Mouse (Mus musculus) midbrain, postnatal 0 days (tissue): Measurements from ENCODE around the gene Fhdc1. TPM values are rescaled to one million over a fixed set of nuclear protein-coding genes. Genes with fewer than 3 reads are reported as not detected.

ENCODE experiments used
- ATAC-seq: fragments of 200-750 bp; cut with Nextera tagmentation; 2 replicates; pipeline ENCODE4 v1.8.0; 2017; ENCODE audit warnings: moderate number of reproducible peaks, mild to moderate bottlenecking, moderate TSS enrichment, moderate library complexity; ENCODE audit not compliant: low FRiP score
- DNase-seq: peaks from one replicate; pipeline ENCODE4 v3.0.0-alpha.2; 2015; ENCODE audit warnings: low spot score
- H3K27ac ChIP-seq: fragments of 300-500 bp; sonication (generic); 2 replicates; pipeline ENCODE4 v1.5.1; 2014; ENCODE audit warnings: low read depth, mild to moderate bottlenecking, low read length, mixed read lengths
- H3K27me3 ChIP-seq: fragments of 300-500 bp; sonication (generic); 2 replicates; pipeline ENCODE4 v1.6.1; 2014; ENCODE audit warnings: low read length, control low read depth, mixed read lengths; ENCODE audit not compliant: insufficient read depth
- H3K36me3 ChIP-seq: fragments of 300-500 bp; sonication (generic); 2 replicates; pipeline ENCODE4 v1.6.1; 2014; ENCODE audit warnings: low read length, control low read depth, mixed read lengths; ENCODE audit not compliant: insufficient read depth
- H3K4me1 ChIP-seq: fragments of 300-500 bp; sonication (generic); 2 replicates; pipeline ENCODE4 v1.6.1; 2014; ENCODE audit warnings: mild to moderate bottlenecking, control low read depth, antibody characterized with exemption, low read length, mixed read lengths; ENCODE audit not compliant: insufficient read depth
- H3K4me2 ChIP-seq: fragments of 300-500 bp; sonication (generic); 2 replicates; pipeline ENCODE4 v1.6.1; 2014; ENCODE audit warnings: low read depth, mild to moderate bottlenecking, low read length, mixed read lengths; ENCODE audit not compliant: poor library complexity, severe bottlenecking
- H3K4me3 ChIP-seq: fragments of 300-500 bp; sonication (generic); 2 replicates; pipeline ENCODE4 v1.5.1; 2014; ENCODE audit warnings: low read depth, mild to moderate bottlenecking, low read length, moderate library complexity
- H3K9ac ChIP-seq: fragments of 300-500 bp; sonication (generic); replicated peaks from 2 replicates; pipeline ENCODE4 v1.6.1; 2014; ENCODE audit warnings: mild to moderate bottlenecking, low read length, moderate library complexity, mixed read lengths; ENCODE audit not compliant: poor library complexity, severe bottlenecking
- H3K9me3 ChIP-seq: fragments of 300-500 bp; sonication (generic); 2 replicates; pipeline ENCODE4 v1.6.1; 2016; ENCODE audit warnings: low read length, control low read depth
- CTCF ChIP-seq: IDR thresholded peaks from 2 replicates; pipeline ENCODE4 v1.5.1; 2016; ENCODE audit warnings: antibody characterized with exemption, mild to moderate bottlenecking
- WGBS: fragments of 180-500 bp; shearing (Covaris S2); extraction: QIAGEN DNeasy Blood & Tissue Kit; methylation state at CpG from one replicate; pipeline ENCODE4 v1.1.7; 2014; 5-methylcytosine and 5-hydroxymethylcytosine counted together
- polyA plus RNA-seq: library from polyadenylated mRNA; unstranded; fragments of >200 nt; fragmentation: Nextera tagmentation; extraction: Ambion mirVana; gene quantifications from 2 replicates; pipeline ENCODE4 v1.2.1, GENCODE M21; 2015
- total RNA-seq: library from RNA; depleted of rRNA; stranded (reverse); fragments of >200 nt; gene quantifications from 2 replicates; pipeline ENCODE4 v1.2.3, GENCODE M21; 2014

Gene Fhdc1
- total and polyA plus RNA-seq, 2 experiments from 2014 or later: 3.0 to 3.7 TPM

DNA sequence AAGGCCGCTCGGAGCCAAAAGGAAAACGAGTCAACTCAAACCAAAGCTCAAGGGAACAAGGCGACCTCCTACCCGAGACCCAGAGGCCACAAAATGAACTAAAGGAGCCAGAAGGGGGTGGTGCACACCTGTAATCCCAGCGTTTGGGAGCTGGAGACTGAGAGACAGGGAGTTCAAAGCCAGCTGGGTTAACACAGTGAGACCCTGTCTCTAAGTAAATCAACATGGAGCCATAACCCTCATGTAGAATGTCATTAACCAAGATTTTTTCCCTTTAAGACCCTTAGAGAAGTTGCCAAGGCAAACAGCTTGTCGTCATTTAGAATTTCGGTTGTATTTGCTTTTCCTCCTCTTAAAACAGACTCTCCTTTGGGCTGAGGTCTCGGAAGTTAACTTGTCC is 31.2 kb downstream of the Fhdc1 start:
- WGBS: 84% methylated on average over 9 of the region's 9 CpGs

DNA sequence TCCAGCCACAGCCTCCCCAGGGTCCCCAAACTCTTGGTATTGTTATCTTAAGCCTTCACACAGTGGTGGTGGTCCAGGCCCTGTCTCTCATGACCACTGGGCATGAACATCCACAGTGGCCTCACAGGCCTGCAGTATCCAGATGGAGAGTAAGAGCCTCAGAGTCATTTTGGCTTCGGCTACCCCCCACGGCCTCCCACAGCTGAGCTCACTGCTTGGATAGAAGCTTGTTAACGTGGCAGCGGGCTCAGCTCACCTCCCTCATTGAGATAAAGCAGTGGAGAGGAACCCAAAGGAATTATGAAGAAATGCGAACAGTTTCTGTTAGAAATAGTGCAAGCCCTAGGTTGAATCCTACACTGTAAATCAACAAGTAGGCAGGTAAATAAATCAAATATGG is 32.4 kb downstream of the Fhdc1 start:
- Histone ChIP-seq H3K4me3 (no peak overlapping the region), H3K36me3 (peaks cover 7% of the 10 kb centered on the region), H3K9me3 (no peaks in the 10 kb centered on the region), H3K27me3 (no peaks in the 10 kb centered on the region; the same call in 1 of the 2 replicates), H3K27ac (no peak overlapping the region), H3K4me1 (no peaks in the 10 kb centered on the region), H3K4me2 (no peak overlapping the region), H3K9ac (no peak overlapping the region)
- 61% methylated on average over 5 of the region's 5 CpGs for WGBS
- DNase-seq (no peak), ATAC-seq (no peak)
- no peak for TF ChIP-seq CTCF

More for the DNA sequence above, 31.2 kb downstream of the Fhdc1 start:
- no peak for ATAC-seq
- peaks cover 7% of the 10 kb centered on the region for H3K36me3 ChIP-seq
- TF ChIP-seq CTCF: no peak
- no peak overlapping the region for H3K9ac ChIP-seq
- no peak overlapping the region for H3K27ac ChIP-seq
- H3K9me3 ChIP-seq: no peaks in the 10 kb centered on the region
- no peaks in the 10 kb centered on the region for H3K4me1 ChIP-seq
- no peak overlapping the region for H3K4me2 ChIP-seq
- no peak for DNase-seq
- H3K27me3 ChIP-seq: no peaks in the 10 kb centered on the region
- no peak overlapping the region for H3K4me3 ChIP-seq

DNA sequence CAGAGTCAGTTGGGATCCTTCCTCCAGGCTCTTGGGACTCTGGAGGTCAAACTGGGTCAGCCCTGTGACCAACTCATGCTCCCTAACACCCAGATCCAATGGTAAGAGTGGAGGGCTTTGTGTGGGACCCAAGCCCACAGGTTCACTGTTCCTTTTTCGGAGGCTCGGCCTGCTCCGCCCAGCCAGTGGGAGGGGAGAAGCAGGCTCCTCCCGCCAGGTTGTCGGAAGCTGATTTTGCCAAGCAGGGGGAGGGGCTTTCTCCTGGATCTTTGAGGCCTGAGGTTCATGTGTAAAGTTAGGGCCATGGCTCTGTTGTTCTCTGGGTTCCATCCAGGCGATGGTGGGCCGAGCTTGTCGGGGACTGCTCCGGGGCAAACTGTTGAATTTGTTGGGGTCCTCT is 34.4 kb downstream of the Fhdc1 start:
- ATAC-seq (no peak), DNase-seq (no peak)
- Histone ChIP-seq H3K27ac (no peak overlapping the region), H3K9ac (no peak overlapping the region), H3K4me3 (no peak overlapping the region), H3K9me3 (no peaks in the 10 kb centered on the region), H3K36me3 (peaks cover 7% of the 10 kb centered on the region), H3K4me1 (no peaks in the 10 kb centered on the region), H3K27me3 (no peaks in the 10 kb centered on the region; the same call in 1 of the 2 replicates), H3K4me2 (no peak overlapping the region)
- TF ChIP-seq CTCF: no peak
- WGBS: 33% methylated on average over 9 of the region's 9 CpGs

DNA sequence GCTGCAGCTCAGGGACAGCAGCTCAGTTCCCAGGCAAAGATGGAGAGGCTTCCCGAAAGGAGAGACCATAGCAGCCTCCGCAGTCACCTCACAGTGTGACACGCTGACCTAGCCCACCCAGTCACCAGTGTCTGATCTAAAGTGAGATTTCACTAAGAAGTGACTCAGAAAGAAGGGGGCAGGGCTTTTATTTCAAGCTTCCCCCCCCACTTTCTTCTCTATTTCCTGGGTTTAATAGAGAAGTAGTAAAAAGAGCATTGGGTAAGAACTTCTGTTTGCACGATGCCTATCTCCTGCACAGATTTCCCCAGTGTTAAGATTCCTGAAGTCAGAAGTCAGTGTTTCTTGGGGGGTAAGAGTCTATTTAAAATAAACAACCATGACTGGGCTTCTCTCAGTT is 37.3 kb downstream of the Fhdc1 start:
- no peaks in the 10 kb centered on the region for H3K4me1 ChIP-seq
- no peak overlapping the region for H3K27ac ChIP-seq
- no peak overlapping the region for H3K4me2 ChIP-seq
- DNase-seq: no peak
- no peaks in the 10 kb centered on the region; the same call in 1 of the 2 replicates for H3K27me3 ChIP-seq
- ATAC-seq: no peak
- WGBS: 89% methylated on average over 4 of the region's 4 CpGs
- peaks cover 7% of the 10 kb centered on the region for H3K36me3 ChIP-seq
- H3K4me3 ChIP-seq: no peak overlapping the region
- no peak for TF ChIP-seq CTCF
- H3K9ac ChIP-seq: no peak overlapping the region
- no peaks in the 10 kb centered on the region for H3K9me3 ChIP-seq

DNA sequence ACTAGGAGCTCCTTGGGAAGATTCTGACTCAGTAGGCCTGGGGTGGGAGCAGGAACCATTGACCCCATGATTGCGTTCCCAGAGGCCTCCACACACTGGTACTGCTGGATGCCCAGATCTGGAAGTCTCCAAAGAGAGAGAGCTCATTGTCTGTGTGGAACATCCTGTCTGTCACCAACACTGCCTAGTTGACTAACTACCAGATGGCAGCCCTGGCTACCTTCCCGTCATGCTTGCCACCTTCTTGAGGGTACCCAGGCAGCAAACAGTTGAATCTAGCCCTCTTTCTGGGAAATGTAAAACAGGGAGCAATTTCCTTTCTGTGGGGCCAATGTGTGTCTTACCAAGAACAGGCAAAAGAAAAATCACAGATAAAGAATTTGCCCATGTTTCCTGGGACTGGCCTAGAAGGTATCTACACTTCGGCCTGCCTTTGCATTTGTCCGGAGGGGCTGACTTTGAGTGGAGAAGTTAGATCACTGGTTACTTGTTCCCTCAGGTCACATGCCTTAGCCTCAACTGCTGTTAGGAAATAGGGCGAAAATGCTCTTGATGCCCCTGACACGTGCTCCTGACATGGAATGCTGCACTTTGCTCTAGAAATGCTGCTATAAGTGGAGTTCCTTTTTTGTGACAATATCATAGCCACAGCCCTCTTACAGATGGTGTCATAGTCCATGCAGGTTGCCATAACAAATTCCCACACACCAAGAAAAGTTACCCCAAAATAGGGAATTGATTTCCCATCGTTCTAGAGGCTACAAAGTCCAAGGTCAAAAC is 40.6 kb downstream of the Fhdc1 start:
- no peak overlapping the region for H3K4me2 ChIP-seq
- no peak overlapping the region for H3K4me3 ChIP-seq
- TF ChIP-seq CTCF: no peak
- DNase-seq (no peak), ATAC-seq (no peak)
- no peak overlapping the region for H3K9ac ChIP-seq
- no peak overlapping the region for H3K27ac ChIP-seq
- H3K4me1 ChIP-seq: no peaks in the 10 kb centered on the region; the same call in 1 of the 2 replicates
- no peaks in the 10 kb centered on the region; the same call in 1 of the 2 replicates for H3K27me3 ChIP-seq
- no peaks in the 10 kb centered on the region for H3K9me3 ChIP-seq
- peaks cover 4% of the 10 kb centered on the region; the same call in 1 of the 2 replicates for H3K36me3 ChIP-seq
- WGBS: 94% methylated on average over 7 of the region's 7 CpGs

DNA sequence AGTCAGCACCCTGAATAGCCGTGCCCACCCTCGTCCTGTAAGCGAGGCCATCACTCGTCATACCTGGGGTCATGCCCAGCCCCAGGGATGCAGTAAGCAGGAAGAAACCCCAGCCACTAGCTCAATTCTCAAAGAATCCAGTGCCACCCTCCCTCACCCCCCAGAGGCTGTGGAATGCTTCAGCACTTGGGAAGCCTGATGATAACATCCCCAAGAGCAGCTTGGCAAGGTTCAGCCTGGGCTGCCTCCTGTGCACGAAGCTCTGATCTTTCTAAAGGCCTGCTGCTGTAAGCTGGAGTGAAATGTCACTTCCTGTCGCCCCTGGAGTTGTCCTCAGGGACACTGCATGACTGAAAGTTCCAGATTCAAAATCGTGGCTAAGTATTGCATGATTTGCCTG is 41.4 kb downstream of the Fhdc1 start:
- no peak overlapping the region for H3K4me3 ChIP-seq
- no peak overlapping the region for H3K27ac ChIP-seq
- 88% methylated on average over 7 of the region's 7 CpGs for WGBS
- H3K9ac ChIP-seq: no peak overlapping the region
- ATAC-seq (no peak), DNase-seq (no peak)
- H3K4me2 ChIP-seq: no peak overlapping the region
- H3K4me1 ChIP-seq: no peaks in the 10 kb centered on the region; the same call in 1 of the 2 replicates
- H3K9me3 ChIP-seq: no peaks in the 10 kb centered on the region
- H3K36me3 ChIP-seq: no peaks in the 10 kb centered on the region
- H3K27me3 ChIP-seq: no peaks in the 10 kb centered on the region; the same call in 1 of the 2 replicates
- TF ChIP-seq CTCF: no peak
